Mouse (Mus musculus): ENCODE data around the gene Nckipsd. TPM values are rescaled to one million over a fixed set of nuclear protein-coding genes. Genes with fewer than 3 reads are reported as not detected.

Gene Nckipsd
- total and polyA plus RNA-seq, 3 experiments = 6.4 to 13.2 (median 6.6) TPM

- H3K4me2 ChIP-seq (ENCODE audit: insufficient read depth, low read depth, poor library complexity, severe bottlenecking) = no peak overlapping the region
- no peak for DNase-seq (ENCODE audit: extremely low read depth)
- peaks cover 13 to 36% of the 10 kb centered on the region in 2 experiments for H3K4me1 ChIP-seq (ENCODE audit: control insufficient read depth in 1 of 2, insufficient read depth in 2 of 2)
- in situ Hi-C loops (cut with MboI; ENCODE audit: low pct_ligation_motif_present, low pct_unique_long_range_greater_than_20kb, low sequenced_read_pairs) (loop anchor here (10.0 kb wide), 1 partner anchor 53 kb away; no protein-coding TSS in a partner anchor), dilution Hi-C loops (cut with MboI; ENCODE audit: extremely low pct_ligation_motif_present, extremely low pct_unique_long_range_greater_than_20kb, low sequenced_read_pairs) (no loop called here)
- no peaks in the 10 kb centered on the region for H3K9me3 ChIP-seq (replicated peaks; ENCODE audit: low read length)
- H3K27ac ChIP-seq (ENCODE audit: insufficient read depth, low read depth) = no peak overlapping the region
- no peaks in the 10 kb centered on the region for H3K79me2 ChIP-seq (replicated peaks; ENCODE audit: control insufficient read depth, extremely low read depth, insufficient read depth, poor library complexity, severe bottlenecking)
- H3K9ac ChIP-seq (ENCODE audit: insufficient read depth, low read depth) = no peak overlapping the region
- peaks cover 41 to 71% of the 10 kb centered on the region in 2 experiments for H3K36me3 ChIP-seq (replicated peaks in 1 of 2; ENCODE audit: control insufficient read depth in 1 of 2, insufficient read depth in 1 of 2, low read length in 1 of 2)
- H3K4me3 ChIP-seq (replicated peaks in 1 of 3; ENCODE audit: low read depth in 2 of 3, low read length in 2 of 3, poor library complexity in 1 of 3) = no peak overlapping the region
- no peaks in the 10 kb centered on the region for H3K27me3 ChIP-seq (replicated peaks)
- TF ChIP-seq CTCF (conservative IDR thresholded peaks at IDR 0.05 in 1 of 2, IDR thresholded peaks at IDR 0.05 in 1 of 2; ENCODE audit: low read depth in 2 of 2, low read length in 2 of 2) (no peak), BHLHE40 (IDR thresholded peaks at IDR 0.05; ENCODE audit: low read depth, low read length) (no peak), GABPA (IDR thresholded peaks at IDR 0.05; ENCODE audit: insufficient replicate concordance, low read depth, low read length) (no peak), IRF4 (IDR thresholded peaks at IDR 0.05; ENCODE audit: low read depth, low read length) (no peak), EP300 (IDR thresholded peaks at IDR 0.05; ENCODE audit: low read length) (no peak), MAFK (IDR thresholded peaks at IDR 0.05; ENCODE audit: insufficient replicate concordance, low read length) (no peak), RCOR1 (conservative IDR thresholded peaks at IDR 0.05; ENCODE audit: low read depth, low read length) (no peak), RAD21 (IDR thresholded peaks at IDR 0.05; ENCODE audit: low read depth, low read length) (no peak), PAX5 (IDR thresholded peaks at IDR 0.05; ENCODE audit: low read length) (no peak), KAT2A (IDR thresholded peaks at IDR 0.05; ENCODE audit: insufficient replicate concordance, low read length) (no peak), CHD2 (IDR thresholded peaks at IDR 0.05; ENCODE audit: low read length) (no peak), ZMIZ1 (IDR thresholded peaks at IDR 0.05; ENCODE audit: low read depth, low read length) (no peak), TBP (conservative IDR thresholded peaks at IDR 0.05; ENCODE audit: low read depth, low read length) (no peak), JUND (conservative IDR thresholded peaks at IDR 0.05; ENCODE audit: low read depth, low read length) (no peak), TCF12 (IDR thresholded peaks at IDR 0.05; ENCODE audit: low read depth, low read length) (no peak), POLR2AphosphoS2 (IDR thresholded peaks at IDR 0.05; ENCODE audit: low read depth, low read length) (no peak)
These were observed 494 bp upstream of the Nckipsd start for GRCm38 (mm10) chr9:108807674-108808073.

- Histone ChIP-seq H3K9ac (ENCODE audit: insufficient read depth, low read depth) (no peak overlapping the region), H3K4me1 (ENCODE audit: control insufficient read depth in 1 of 2, insufficient read depth in 2 of 2) (peaks cover 13 to 39% of the 10 kb centered on the region in 2 experiments), H3K36me3 (replicated peaks in 1 of 2; ENCODE audit: control insufficient read depth in 1 of 2, insufficient read depth in 1 of 2, low read length in 1 of 2) (peaks cover 46 to 73% of the 10 kb centered on the region in 2 experiments), H3K4me3 (replicated peaks in 1 of 3; ENCODE audit: low read depth in 2 of 3, low read length in 2 of 3, poor library complexity in 1 of 3) (peak overlapping the region; percentile 77 to 96 (median 77)), H3K27ac (ENCODE audit: insufficient read depth, low read depth) (peak overlapping the region; percentile 4; the same call in 1 of the 2 replicates), H3K27me3 (replicated peaks) (no peaks in the 10 kb centered on the region), H3K79me2 (replicated peaks; ENCODE audit: control insufficient read depth, extremely low read depth, insufficient read depth, poor library complexity, severe bottlenecking) (no peaks in the 10 kb centered on the region), H3K9me3 (replicated peaks; ENCODE audit: low read length) (no peaks in the 10 kb centered on the region), H3K4me2 (ENCODE audit: insufficient read depth, low read depth, poor library complexity, severe bottlenecking) (peak overlapping the region; percentile 74)
- dilution Hi-C loops (cut with MboI; ENCODE audit: extremely low pct_ligation_motif_present, extremely low pct_unique_long_range_greater_than_20kb, low sequenced_read_pairs) = no loop called here
- in situ Hi-C loops (cut with MboI; ENCODE audit: low pct_ligation_motif_present, low pct_unique_long_range_greater_than_20kb, low sequenced_read_pairs) = loop anchor here (10.0 kb wide), 1 partner anchor 54 kb away; no protein-coding TSS in a partner anchor
- TF ChIP-seq NRF1 (IDR thresholded peaks at IDR 0.05; ENCODE audit: low read depth, low read length) (0 out of 2 replicates have a peak, but pooled peaks have one; percentile 2), MAFK (IDR thresholded peaks at IDR 0.05; ENCODE audit: insufficient replicate concordance, low read length) (no peak), UBTF (IDR thresholded peaks at IDR 0.05; ENCODE audit: low read depth, low read length) (peak; percentile 9; the same call in 1 of the 2 replicates)
- no peak for DNase-seq (ENCODE audit: extremely low read depth)
These were observed 1.0 kb downstream of the Nckipsd start for GRCm38 (mm10) chr9:108809188-108809587.
